Mouse (Mus musculus): ENCODE measurements around the gene Mboat1.

DNA sequence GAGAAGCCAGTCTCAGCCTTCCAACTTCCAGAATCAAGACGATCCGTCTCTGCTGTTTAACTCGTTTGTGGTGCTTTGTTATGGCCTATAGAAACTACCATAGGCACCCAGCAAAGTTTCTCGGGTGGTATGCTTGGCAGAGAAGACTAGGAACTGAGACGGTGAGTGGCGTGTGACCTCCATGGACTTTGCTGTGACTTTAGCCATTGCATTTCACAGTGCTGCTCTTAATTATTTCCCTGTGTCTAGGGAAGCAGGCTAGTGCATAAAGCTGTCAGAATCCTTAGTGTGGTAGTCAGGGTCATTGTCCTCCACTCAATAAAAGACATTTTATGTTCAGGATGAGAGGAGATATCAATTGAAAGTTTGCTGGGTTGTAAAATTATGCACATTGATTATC lies 49.3 kb downstream of the Mboat1 start:
- TF ChIP-seq FLI1 (IDR thresholded peaks at IDR 0.05; ENCODE audit: low read length) (no peak), GATA1 (IDR thresholded peaks at IDR 0.05; ENCODE audit: borderline replicate concordance, low read length) (no peak)
